Mouse (Mus musculus): ENCODE results near the gene Celf6. TPM values are rescaled to one million over a fixed set of nuclear protein-coding genes. Genes with fewer than 3 reads are reported as not detected.
A peak's percentile ranks its signal among the peaks of the same experiment; 100 is the strongest.

Gene Celf6
- total and polyA plus RNA-seq, 3 experiments = not detected

GRCm38 (mm10) chr9:59578505-59578867, 769 bp downstream of the Celf6 start:
- peaks cover 5 to 10% of the 10 kb centered on the region in 2 experiments for H3K4me1 ChIP-seq (ENCODE audit: control insufficient read depth in 1 of 2, insufficient read depth in 2 of 2)

GRCm38 (mm10) chr9:59584871-59585308, 7.2 kb downstream of the Celf6 start:
- Histone ChIP-seq H3K9me3 (replicated peaks; ENCODE audit: low read length) (no peaks in the 10 kb centered on the region), H3K79me2 (replicated peaks; ENCODE audit: control insufficient read depth, extremely low read depth, insufficient read depth, poor library complexity, severe bottlenecking) (no peaks in the 10 kb centered on the region), H3K4me1 (ENCODE audit: control insufficient read depth in 1 of 2, insufficient read depth in 2 of 2) (peaks cover 2 to 4% of the 10 kb centered on the region in 2 experiments; a peak in 2 of 4 replicates), H3K4me3 (replicated peaks in 1 of 3; ENCODE audit: low read depth in 2 of 3, low read length in 2 of 3, poor library complexity in 1 of 3) (no peak overlapping the region), H3K36me3 (replicated peaks in 1 of 2; ENCODE audit: control insufficient read depth in 1 of 2, insufficient read depth in 1 of 2, low read length in 1 of 2) (no peaks in the 10 kb centered on the region), H3K9ac (ENCODE audit: insufficient read depth, low read depth) (no peak overlapping the region; the same call in 1 of the 2 replicates), H3K27me3 (replicated peaks) (peaks cover 70% of the 10 kb centered on the region), H3K4me2 (ENCODE audit: insufficient read depth, low read depth, poor library complexity, severe bottlenecking) (peak overlapping the region; percentile 29), H3K27ac (ENCODE audit: insufficient read depth, low read depth) (no peak overlapping the region)
- peak; percentile 22; the same call in 1 of the 2 replicates for TF ChIP-seq TCF12 (IDR thresholded peaks at IDR 0.05; ENCODE audit: low read depth, low read length)
- TF ChIP-seq RAD21 (IDR thresholded peaks at IDR 0.05; ENCODE audit: low read depth, low read length) = peak; percentile 76
- TF ChIP-seq ZKSCAN1 (IDR thresholded peaks at IDR 0.05; ENCODE audit: borderline replicate concordance, low read depth, low read length) = no peak
- no peak for TF ChIP-seq POLR2AphosphoS2 (IDR thresholded peaks at IDR 0.05; ENCODE audit: low read depth, low read length)
- peak; percentile 83 for TF ChIP-seq SMC3 (IDR thresholded peaks at IDR 0.05; ENCODE audit: low read depth, low read length)
- TF ChIP-seq CHD1 (IDR thresholded peaks at IDR 0.05; ENCODE audit: low read depth, low read length) = no peak
- no peak for TF ChIP-seq NRF1 (IDR thresholded peaks at IDR 0.05; ENCODE audit: low read depth, low read length)
- no peak for TF ChIP-seq KAT2A (IDR thresholded peaks at IDR 0.05; ENCODE audit: insufficient replicate concordance, low read length)
- no peak for TF ChIP-seq USF1 (IDR thresholded peaks at IDR 0.05; ENCODE audit: low read depth, low read length)
- no peak for TF ChIP-seq MAFK (IDR thresholded peaks at IDR 0.05; ENCODE audit: insufficient replicate concordance, low read length)
- no peak for TF ChIP-seq MXI1 (IDR thresholded peaks at IDR 0.05; ENCODE audit: low read depth, low read length)
- no peak for TF ChIP-seq ZMIZ1 (IDR thresholded peaks at IDR 0.05; ENCODE audit: low read depth, low read length)
- no peak for TF ChIP-seq MAX (IDR thresholded peaks at IDR 0.05; ENCODE audit: low read length)
- TF ChIP-seq JUN (IDR thresholded peaks at IDR 0.05; ENCODE audit: insufficient read depth, low read depth, low read length) = no peak
- TF ChIP-seq NELFE (IDR thresholded peaks at IDR 0.05; ENCODE audit: low read depth, low read length) = no peak
- no peak for TF ChIP-seq JUND (conservative IDR thresholded peaks at IDR 0.05; ENCODE audit: low read depth, low read length)
- no peak for TF ChIP-seq POLR2A (IDR thresholded peaks at IDR 0.05; ENCODE audit: low read depth, low read length)
- 0 out of 2 replicates have a peak, but pooled peaks have one; percentile 17 for TF ChIP-seq SIN3A (IDR thresholded peaks at IDR 0.05; ENCODE audit: low read length)
- TF ChIP-seq ELF1 (IDR thresholded peaks at IDR 0.05; ENCODE audit: low read depth, low read length) = no peak
- TF ChIP-seq ZNF384 (IDR thresholded peaks at IDR 0.05; ENCODE audit: low read depth, low read length) = no peak
- TF ChIP-seq UBTF (IDR thresholded peaks at IDR 0.05; ENCODE audit: low read depth, low read length) = no peak
- peak; percentile 49 to 91 for TF ChIP-seq CTCF (conservative IDR thresholded peaks at IDR 0.05 in 1 of 2, IDR thresholded peaks at IDR 0.05 in 1 of 2; ENCODE audit: low read depth in 2 of 2, low read length in 2 of 2)
- no peak for TF ChIP-seq MEF2A (IDR thresholded peaks at IDR 0.05; ENCODE audit: borderline replicate concordance, low read depth, low read length)
- TF ChIP-seq EP300 (IDR thresholded peaks at IDR 0.05; ENCODE audit: low read length) = no peak
- TF ChIP-seq MYC (IDR thresholded peaks at IDR 0.05; ENCODE audit: low read depth, low read length) = no peak
- TF ChIP-seq CHD2 (IDR thresholded peaks at IDR 0.05; ENCODE audit: low read length) = no peak
- no peak for TF ChIP-seq BHLHE40 (IDR thresholded peaks at IDR 0.05; ENCODE audit: low read depth, low read length)
- no peak for TF ChIP-seq E2F4 (IDR thresholded peaks at IDR 0.05; ENCODE audit: insufficient replicate concordance, low read depth, low read length)
- TF ChIP-seq IRF4 (IDR thresholded peaks at IDR 0.05; ENCODE audit: low read depth, low read length) = no peak; the same call in 1 of the 2 replicates
- TF ChIP-seq HCFC1 (IDR thresholded peaks at IDR 0.05; ENCODE audit: low read depth, low read length) = no peak
- dilution Hi-C loops (cut with MboI; ENCODE audit: extremely low pct_ligation_motif_present, extremely low pct_unique_long_range_greater_than_20kb, low sequenced_read_pairs) = no loop called here
- in situ Hi-C loops (cut with MboI; ENCODE audit: low pct_ligation_motif_present, low pct_unique_long_range_greater_than_20kb, low sequenced_read_pairs) = no loop called here
- peak; percentile 66 for DNase-seq (ENCODE audit: extremely low read depth)

More at GRCm38 (mm10) chr9:59578505-59578867, 769 bp downstream of the Celf6 start:
- no peak for DNase-seq (ENCODE audit: extremely low read depth)
- peak overlapping the region; percentile 83 for H3K4me2 ChIP-seq (ENCODE audit: insufficient read depth, low read depth, poor library complexity, severe bottlenecking)
- dilution Hi-C loops (cut with MboI; ENCODE audit: extremely low pct_ligation_motif_present, extremely low pct_unique_long_range_greater_than_20kb, low sequenced_read_pairs) (no loop called here), in situ Hi-C loops (cut with MboI; ENCODE audit: low pct_ligation_motif_present, low pct_unique_long_range_greater_than_20kb, low sequenced_read_pairs) (no loop called here)
- H3K36me3 ChIP-seq (replicated peaks in 1 of 2; ENCODE audit: control insufficient read depth in 1 of 2, insufficient read depth in 1 of 2, low read length in 1 of 2) = no peaks in the 10 kb centered on the region
- peak overlapping the region in 2 of 3 experiments; percentile 34 to 63 for H3K4me3 ChIP-seq (replicated peaks in 1 of 3; ENCODE audit: low read depth in 2 of 3, low read length in 2 of 3, poor library complexity in 1 of 3)
- TF ChIP-seq KAT2A (IDR thresholded peaks at IDR 0.05; ENCODE audit: insufficient replicate concordance, low read length) (no peak), TCF12 (IDR thresholded peaks at IDR 0.05; ENCODE audit: low read depth, low read length) (no peak), POLR2AphosphoS2 (IDR thresholded peaks at IDR 0.05; ENCODE audit: low read depth, low read length) (no peak), MAX (IDR thresholded peaks at IDR 0.05; ENCODE audit: low read length) (no peak), RAD21 (IDR thresholded peaks at IDR 0.05; ENCODE audit: low read depth, low read length) (no peak), NRF1 (IDR thresholded peaks at IDR 0.05; ENCODE audit: low read depth, low read length) (no peak), RCOR1 (conservative IDR thresholded peaks at IDR 0.05; ENCODE audit: low read depth, low read length) (no peak), SMC3 (IDR thresholded peaks at IDR 0.05; ENCODE audit: low read depth, low read length) (no peak), ZMIZ1 (IDR thresholded peaks at IDR 0.05; ENCODE audit: low read depth, low read length) (no peak), MXI1 (IDR thresholded peaks at IDR 0.05; ENCODE audit: low read depth, low read length) (no peak), E2F4 (IDR thresholded peaks at IDR 0.05; ENCODE audit: insufficient replicate concordance, low read depth, low read length) (no peak), BHLHE40 (IDR thresholded peaks at IDR 0.05; ENCODE audit: low read depth, low read length) (no peak)
- H3K9me3 ChIP-seq (replicated peaks; ENCODE audit: low read length) = no peaks in the 10 kb centered on the region
- H3K27ac ChIP-seq (ENCODE audit: insufficient read depth, low read depth) = no peak overlapping the region
- no peaks in the 10 kb centered on the region for H3K79me2 ChIP-seq (replicated peaks; ENCODE audit: control insufficient read depth, extremely low read depth, insufficient read depth, poor library complexity, severe bottlenecking)
- no peak overlapping the region for H3K9ac ChIP-seq (ENCODE audit: insufficient read depth, low read depth)
- peaks cover 71% of the 10 kb centered on the region for H3K27me3 ChIP-seq (replicated peaks)

Data from CH12.LX (cell line).